Mouse (Mus musculus): ENCODE measurements around the gene Slc9a3r2. TPM values are rescaled to one million over a fixed set of nuclear protein-coding genes. Genes with fewer than 3 reads are reported as not detected.

The Slc9a3r2 gene
- 0.04 and 0.18 TPM in 2 replicates for polyA plus RNA-seq (2012)

DNA sequence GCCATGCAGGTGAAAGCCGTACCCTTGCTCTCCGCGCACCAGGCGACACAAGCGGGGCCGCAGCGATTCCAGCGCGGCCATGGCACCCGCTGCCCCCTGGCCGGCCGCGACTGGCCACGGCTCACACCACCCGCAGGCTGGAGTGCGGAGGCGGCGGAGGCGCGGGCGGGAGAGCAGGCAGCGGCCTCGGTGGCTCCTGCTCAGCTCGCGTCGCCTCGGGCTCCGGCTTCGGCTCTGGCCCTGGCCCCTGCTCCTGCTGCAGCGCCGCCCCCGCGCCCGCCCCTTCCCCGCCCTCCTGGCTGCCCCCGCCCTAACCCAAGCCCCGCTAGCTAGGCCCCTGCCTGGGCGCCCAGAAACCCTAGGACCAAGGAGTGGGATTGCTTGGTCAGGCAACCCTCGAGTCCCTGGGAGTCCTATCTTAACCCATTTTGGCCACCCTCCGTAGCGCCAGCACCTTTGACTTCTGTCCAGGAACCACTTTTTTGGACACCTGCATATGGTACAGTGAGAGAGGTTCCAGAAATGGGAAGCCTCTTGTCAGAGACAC lies at the start of gene Slc9a3r2:
Gene Slc9a3r2 (minus strand): TSS at position 258 of the 547 bp plus-strand sequence.
- TF ChIP-seq TAL1 (IDR thresholded peaks at IDR 0.05; ENCODE audit: low read length) (no peak), GATA1 (IDR thresholded peaks at IDR 0.05; ENCODE audit: low read length) (no peak)
- peak within 1 kb of the TSS; percentile 55 for H3K4me3 ChIP-seq (replicated peaks)
- no peaks in the 10 kb centered on the region for H3K9me3 ChIP-seq (ENCODE audit: control insufficient read depth, low read length)
- peaks cover 64% of the 10 kb centered on the region for H3K27me3 ChIP-seq (ENCODE audit: control insufficient read depth)
- peaks cover 20% of the 10 kb centered on the region for H3K4me1 ChIP-seq (ENCODE audit: control insufficient read depth)
- no peaks in the 10 kb centered on the region for H3K36me3 ChIP-seq (ENCODE audit: control insufficient read depth)

DNA sequence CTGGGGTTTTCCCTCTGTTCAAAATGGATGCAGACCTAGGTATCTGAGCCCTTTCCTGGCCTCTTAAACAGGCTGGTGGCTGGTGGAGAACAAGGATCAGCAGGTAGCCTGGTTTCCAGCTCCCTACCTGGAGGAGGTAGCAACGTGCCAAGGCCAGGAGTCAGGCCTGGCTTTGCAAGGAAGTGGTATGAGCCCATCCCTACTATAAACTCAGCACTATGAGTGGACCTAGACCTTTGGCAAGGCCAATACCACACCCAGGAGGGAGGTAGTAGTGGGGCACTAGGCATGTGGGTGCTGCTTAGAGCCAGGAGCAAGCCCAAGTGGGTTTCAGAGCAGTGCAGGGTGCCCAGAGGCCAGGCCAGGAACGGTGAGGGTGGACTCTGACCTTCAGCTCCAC lies 49.3 kb upstream of the Slc9a3r2 start:
- no peak overlapping the region for H3K4me3 ChIP-seq (replicated peaks)
- peaks cover 46% of the 10 kb centered on the region for H3K36me3 ChIP-seq (ENCODE audit: control insufficient read depth)
- H3K4me1 ChIP-seq (ENCODE audit: control insufficient read depth): peaks cover 33% of the 10 kb centered on the region
- H3K9me3 ChIP-seq (ENCODE audit: control insufficient read depth, low read length): no peaks in the 10 kb centered on the region
- H3K27me3 ChIP-seq (ENCODE audit: control insufficient read depth): peaks cover 9% of the 10 kb centered on the region
- TF ChIP-seq GATA1 (IDR thresholded peaks at IDR 0.05; ENCODE audit: low read length) (no peak), TAL1 (IDR thresholded peaks at IDR 0.05; ENCODE audit: low read length) (no peak)

DNA sequence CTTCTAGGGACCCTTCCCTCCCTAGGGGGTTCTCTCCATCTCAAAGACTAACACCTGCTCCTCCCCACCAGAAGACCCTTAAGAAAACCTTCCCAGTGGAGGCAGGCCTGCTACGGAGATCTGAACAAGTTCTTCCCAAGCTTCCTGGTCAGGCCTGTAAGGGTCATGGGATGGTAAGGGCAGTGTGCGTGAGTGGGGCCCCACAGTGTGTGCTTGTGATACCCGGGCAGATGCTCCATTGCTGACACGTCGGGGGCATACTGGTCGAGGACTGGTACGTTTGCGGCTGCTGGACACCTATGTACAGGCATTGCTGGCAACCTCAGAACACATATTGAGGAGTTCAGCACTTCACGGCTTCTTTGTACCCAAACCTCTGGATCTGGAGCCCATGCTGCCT lies 48.6 kb upstream of the Slc9a3r2 start:
- peaks cover 38% of the 10 kb centered on the region for H3K4me1 ChIP-seq (ENCODE audit: control insufficient read depth)
- H3K4me3 ChIP-seq (replicated peaks): no peak overlapping the region
- H3K9me3 ChIP-seq (ENCODE audit: control insufficient read depth, low read length): no peaks in the 10 kb centered on the region
- H3K27me3 ChIP-seq (ENCODE audit: control insufficient read depth): peaks cover 9% of the 10 kb centered on the region
- H3K36me3 ChIP-seq (ENCODE audit: control insufficient read depth): peaks cover 44% of the 10 kb centered on the region
- no peak for TF ChIP-seq TAL1 (IDR thresholded peaks at IDR 0.05; ENCODE audit: low read length)
- TF ChIP-seq GATA1 (IDR thresholded peaks at IDR 0.05; ENCODE audit: low read length): no peak

DNA sequence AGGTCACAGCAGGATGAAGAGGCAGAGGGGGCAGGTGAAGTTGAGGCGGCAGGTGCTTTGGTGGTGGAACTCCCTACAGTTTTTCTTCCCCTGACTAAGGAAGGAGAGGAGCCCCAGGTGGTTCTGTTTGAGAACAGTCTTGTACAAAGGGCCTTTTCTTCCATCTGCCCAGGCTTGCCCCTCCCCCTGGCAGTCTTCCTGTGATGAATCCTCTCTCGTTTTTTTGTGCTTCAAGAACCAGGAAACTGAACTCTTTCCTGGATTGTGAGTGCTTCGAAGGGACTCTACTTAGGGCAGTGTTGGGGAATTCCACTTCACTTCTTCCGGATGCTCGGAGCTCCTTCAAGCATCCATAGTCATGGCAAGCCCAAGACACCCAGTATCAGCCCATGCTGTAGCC lies 47.9 kb upstream of the Slc9a3r2 start:
- H3K4me1 ChIP-seq (ENCODE audit: control insufficient read depth): peaks cover 41% of the 10 kb centered on the region
- no peak for TF ChIP-seq GATA1 (IDR thresholded peaks at IDR 0.05; ENCODE audit: low read length)
- TF ChIP-seq TAL1 (IDR thresholded peaks at IDR 0.05; ENCODE audit: low read length): no peak
- H3K4me3 ChIP-seq (replicated peaks): no peak overlapping the region
- peaks cover 45% of the 10 kb centered on the region for H3K36me3 ChIP-seq (ENCODE audit: control insufficient read depth)
- H3K27me3 ChIP-seq (ENCODE audit: control insufficient read depth): peaks cover 9% of the 10 kb centered on the region
- no peaks in the 10 kb centered on the region for H3K9me3 ChIP-seq (ENCODE audit: control insufficient read depth, low read length)

DNA sequence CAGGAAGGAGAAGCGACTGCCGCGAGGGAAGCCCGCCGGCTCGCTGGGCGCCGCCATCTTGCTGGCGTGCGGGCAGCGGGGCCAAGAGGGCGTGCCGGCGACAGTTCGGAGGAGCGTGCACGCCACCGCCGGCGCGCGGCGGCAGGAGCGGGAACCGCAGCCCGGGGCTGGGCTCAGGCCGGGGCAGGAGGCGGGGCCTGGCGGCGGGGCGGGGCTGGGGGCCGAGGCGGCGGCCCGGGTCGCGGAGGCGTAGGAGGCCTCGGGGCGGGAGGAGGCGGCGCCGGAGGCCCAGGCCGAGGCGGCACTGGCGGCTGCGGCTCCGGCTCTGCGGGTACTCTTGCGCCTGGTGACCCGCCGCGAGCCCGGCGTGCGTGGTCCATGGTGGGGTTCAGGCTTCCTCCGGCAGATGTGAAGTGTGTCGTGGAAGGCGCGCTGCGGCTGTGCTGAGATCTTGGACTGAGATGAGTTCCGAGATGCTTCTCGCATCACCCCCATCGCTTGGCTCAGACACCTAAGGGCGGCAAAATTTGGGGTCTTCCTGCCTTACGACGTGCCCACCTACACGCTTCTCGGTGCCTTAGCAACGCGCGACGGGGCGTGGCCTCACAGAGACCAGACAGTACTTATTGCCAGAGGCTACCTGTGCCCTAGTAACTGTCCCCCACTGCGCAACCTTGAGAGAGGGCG lies 46.0 kb upstream of the Slc9a3r2 start, which contains the start of the genes Gfer and Noxo1:
Gene Gfer (minus strand): TSS at position 146 of the 687 bp plus-strand sequence.
Gene Noxo1 (plus strand): TSS at position 224 of the 687 bp plus-strand sequence.
- Histone ChIP-seq H3K4me3 (replicated peaks) (peak within 1 kb of the TSS; percentile 96), H3K36me3 (ENCODE audit: control insufficient read depth) (peaks cover 39% of the 10 kb centered on the region), H3K4me1 (ENCODE audit: control insufficient read depth) (peaks cover 45% of the 10 kb centered on the region), H3K27me3 (ENCODE audit: control insufficient read depth) (peaks cover 22% of the 10 kb centered on the region), H3K9me3 (ENCODE audit: control insufficient read depth, low read length) (no peaks in the 10 kb centered on the region)
- no peak for TF ChIP-seq TAL1 (IDR thresholded peaks at IDR 0.05; ENCODE audit: low read length)

DNA sequence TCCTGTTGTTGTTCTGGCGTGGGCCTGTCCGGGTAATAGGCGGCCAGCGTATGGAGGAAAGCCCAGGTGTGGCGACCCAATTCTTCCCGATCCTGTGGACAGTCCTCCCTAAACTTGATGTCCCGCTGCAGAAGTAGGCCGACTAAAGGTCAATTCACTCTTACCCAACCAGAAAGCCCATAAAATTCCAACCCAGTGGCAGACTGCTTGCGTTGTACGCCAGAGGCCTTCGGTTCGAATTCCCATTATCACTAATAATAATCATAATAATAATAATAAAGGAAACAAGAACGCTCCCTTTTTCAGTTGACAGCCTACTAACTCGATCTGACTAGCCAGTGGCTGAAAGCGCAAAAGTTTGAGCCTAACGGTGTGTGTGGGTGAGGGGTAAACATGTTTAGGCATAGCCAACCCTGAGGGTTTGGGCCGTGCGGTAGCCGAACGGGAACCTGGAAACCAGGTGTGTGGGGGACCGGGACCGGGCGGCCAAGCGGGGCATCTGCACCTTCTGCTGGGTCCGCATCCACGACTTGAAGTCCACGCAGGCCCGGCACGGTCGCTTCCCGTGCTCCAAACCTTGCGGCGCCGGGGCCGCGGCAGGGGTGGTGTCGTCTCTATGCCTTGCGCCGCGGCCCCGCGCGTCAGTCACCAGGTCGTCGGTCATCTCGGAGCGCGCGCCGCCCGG lies 45.3 kb upstream of the Slc9a3r2 start:
- TF ChIP-seq TAL1 (IDR thresholded peaks at IDR 0.05; ENCODE audit: low read length) (no peak), GATA1 (IDR thresholded peaks at IDR 0.05; ENCODE audit: low read length) (no peak)
- Histone ChIP-seq H3K4me3 (replicated peaks) (peak overlapping the region; percentile 96), H3K27me3 (ENCODE audit: control insufficient read depth) (peaks cover 29% of the 10 kb centered on the region), H3K9me3 (ENCODE audit: control insufficient read depth, low read length) (no peaks in the 10 kb centered on the region), H3K36me3 (ENCODE audit: control insufficient read depth) (peaks cover 32% of the 10 kb centered on the region), H3K4me1 (ENCODE audit: control insufficient read depth) (peaks cover 45% of the 10 kb centered on the region)

DNA sequence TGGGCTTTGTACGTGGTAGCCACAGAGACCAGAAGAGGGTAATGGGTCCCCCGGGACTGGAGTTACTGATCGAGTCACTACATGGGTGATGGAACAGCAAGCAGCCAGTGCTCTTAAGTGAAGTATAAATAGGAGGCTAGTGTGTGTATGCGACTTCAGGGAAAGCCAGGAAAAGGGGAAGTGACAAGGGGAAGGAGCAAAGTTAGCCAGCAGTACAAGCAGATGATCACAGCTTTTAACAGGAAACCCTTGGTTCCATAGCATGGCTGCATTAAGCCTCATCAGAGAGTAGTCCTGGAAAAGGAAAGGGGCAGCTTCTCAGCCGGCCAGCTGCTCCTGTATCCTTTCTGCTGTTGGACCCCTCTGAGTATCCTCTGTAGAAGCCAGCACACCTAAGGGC lies 42.3 kb upstream of the Slc9a3r2 start:
- Histone ChIP-seq H3K4me3 (replicated peaks) (no peak overlapping the region), H3K27me3 (ENCODE audit: control insufficient read depth) (peaks cover 51% of the 10 kb centered on the region), H3K9me3 (ENCODE audit: control insufficient read depth, low read length) (peaks cover 13% of the 10 kb centered on the region; the same call in 1 of the 2 replicates), H3K36me3 (ENCODE audit: control insufficient read depth) (peaks cover 20% of the 10 kb centered on the region), H3K4me1 (ENCODE audit: control insufficient read depth) (peaks cover 56% of the 10 kb centered on the region)
- TF ChIP-seq TAL1 (IDR thresholded peaks at IDR 0.05; ENCODE audit: low read length) (no peak), GATA1 (IDR thresholded peaks at IDR 0.05; ENCODE audit: low read length) (no peak)

DNA sequence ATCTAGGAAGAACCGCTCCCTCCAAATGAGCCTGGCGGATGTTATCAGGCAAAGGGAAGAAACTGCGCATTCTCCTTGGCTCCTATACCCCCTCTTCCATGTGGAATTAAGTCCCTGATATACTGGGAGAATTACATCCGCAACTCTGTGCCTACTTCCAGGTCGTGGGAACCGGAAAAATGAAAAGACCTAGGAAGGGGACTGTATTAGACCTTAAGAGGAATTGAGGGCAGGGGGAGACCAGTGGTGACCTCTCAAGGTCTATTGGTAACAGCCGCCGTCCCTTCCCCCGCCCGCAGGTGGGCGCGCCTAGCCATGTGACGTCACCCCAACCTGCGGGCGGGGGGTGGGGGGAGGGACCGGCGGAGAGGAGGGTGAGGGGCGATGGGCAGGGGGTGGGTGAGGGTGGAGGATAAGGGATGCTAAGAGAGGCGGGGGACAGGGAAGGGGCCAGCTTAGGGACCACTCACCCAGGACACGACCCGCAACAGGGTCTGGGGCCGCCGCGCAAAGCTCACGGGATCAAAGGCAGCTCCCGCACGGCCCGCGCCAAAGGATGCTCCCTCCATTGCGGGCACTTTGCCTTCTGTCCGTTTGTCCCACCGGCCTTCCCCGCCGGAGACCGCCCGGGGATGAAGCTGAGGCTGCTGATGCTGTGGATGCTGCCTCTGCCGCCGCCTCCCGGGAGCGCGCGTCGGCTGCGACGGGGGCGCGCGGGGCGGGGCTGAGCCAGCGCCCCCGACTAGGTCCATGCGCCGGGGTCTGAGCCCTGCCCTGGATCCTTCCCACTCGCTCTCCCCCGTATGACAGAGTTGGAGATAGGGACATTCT lies 39.3 kb upstream of the Slc9a3r2 start, which contains the start of gene Syngr3:
Gene Syngr3 (minus strand): TSS at position 705 of the 831 bp plus-strand sequence.
- peaks cover 64% of the 10 kb centered on the region for H3K27me3 ChIP-seq (ENCODE audit: control insufficient read depth)
- peaks cover 43% of the 10 kb centered on the region for H3K4me1 ChIP-seq (ENCODE audit: control insufficient read depth)
- H3K4me3 ChIP-seq (replicated peaks): no peak within 1 kb of the TSS
- H3K9me3 ChIP-seq (ENCODE audit: control insufficient read depth, low read length): peaks cover 14% of the 10 kb centered on the region; the same call in 1 of the 2 replicates
- peaks cover 20% of the 10 kb centered on the region for H3K36me3 ChIP-seq (ENCODE audit: control insufficient read depth)
- TF ChIP-seq GATA1 (IDR thresholded peaks at IDR 0.05; ENCODE audit: low read length) (no peak), TAL1 (IDR thresholded peaks at IDR 0.05; ENCODE audit: low read length) (no peak)
